Mouse (Mus musculus) midbrain, embryonic 13.5 days (tissue): ENCODE measurements around the gene Foxb1. TPM values are rescaled to one million over a fixed set of nuclear protein-coding genes. Genes with fewer than 3 reads are reported as not detected.

Experiments
- ATAC-seq: fragments of 200-750 bp; cut with Nextera tagmentation; 2 replicates; pipeline ENCODE4 v1.8.0; 2017; ENCODE audit warnings: mild to moderate bottlenecking, moderate TSS enrichment, moderate library complexity
- H3K27ac ChIP-seq: fragments of 300-500 bp; sonication (generic); 2 replicates; pipeline ENCODE4 v1.5.1; 2015; ENCODE audit warnings: inconsistent platforms, mild to moderate bottlenecking, moderate library complexity
- H3K27me3 ChIP-seq: fragments of 300-500 bp; sonication (generic); 2 replicates; pipeline ENCODE4 v1.6.1; 2015; ENCODE audit warnings: mild to moderate bottlenecking, inconsistent platforms
- H3K36me3 ChIP-seq: fragments of 300-500 bp; sonication (generic); 2 replicates; pipeline ENCODE4 v1.6.1; 2015; ENCODE audit warnings: mild to moderate bottlenecking, inconsistent platforms
- H3K4me1 ChIP-seq: fragments of 300-500 bp; sonication (generic); replicated peaks from 2 replicates; pipeline ENCODE4 v1.6.1; 2015; ENCODE audit warnings: inconsistent platforms
- H3K4me2 ChIP-seq: fragments of 300-500 bp; sonication (generic); replicated peaks from 2 replicates; pipeline ENCODE4 v1.6.1; 2015; ENCODE audit warnings: moderate library complexity, mild to moderate bottlenecking, inconsistent platforms
- H3K4me3 ChIP-seq: fragments of 300-500 bp; sonication (generic); replicated peaks from 2 replicates; pipeline ENCODE4 v1.5.1; 2015; ENCODE audit warnings: mild to moderate bottlenecking, inconsistent platforms
- H3K9ac ChIP-seq: fragments of 300-500 bp; sonication (generic); replicated peaks from 2 replicates; pipeline ENCODE4 v1.6.1; 2015; ENCODE audit warnings: mild to moderate bottlenecking, inconsistent platforms
- H3K9me3 ChIP-seq: fragments of 300-500 bp; sonication (generic); 2 replicates; pipeline ENCODE4 v1.6.1; 2016; ENCODE audit warnings: mild to moderate bottlenecking, inconsistent platforms
- WGBS: fragments of 180-500 bp; shearing (Covaris S2); methylation state at CpG from one replicate; pipeline ENCODE4 v1.1.7; 2015; 5-methylcytosine and 5-hydroxymethylcytosine counted together
- polyA plus RNA-seq: library from polyadenylated mRNA; unstranded; fragments of >200 nt; fragmentation: Nextera tagmentation; extraction: Ambion mirVana; gene quantifications from 2 replicates; pipeline ENCODE4 v1.2.1, GENCODE M21; 2015

The Foxb1 gene
- polyA plus RNA-seq, 1 experiment from 2014 or later: 14.2 TPM

DNA sequence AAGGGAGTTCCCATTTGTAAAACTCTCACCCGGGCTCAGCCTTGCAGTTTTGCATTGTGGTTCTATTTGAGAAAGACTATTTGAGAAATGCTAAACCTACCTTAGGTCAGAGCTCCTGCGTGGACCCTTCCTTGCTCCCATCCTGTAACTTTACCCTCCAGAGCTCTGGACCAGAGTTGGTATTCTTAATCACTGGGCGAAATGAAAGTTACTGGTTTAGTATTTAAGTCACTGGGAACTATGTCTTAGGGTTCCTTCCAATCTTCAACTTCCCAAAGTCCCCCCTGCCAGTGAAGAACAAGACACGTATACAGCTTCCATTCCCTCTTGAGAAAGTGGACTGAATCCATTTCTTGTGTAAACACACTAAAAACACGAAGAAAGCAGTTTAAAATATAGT, 5.6 kb downstream of the Foxb1 start:
- H3K4me2 ChIP-seq: peak overlapping the region; percentile 39
- ATAC-seq: no peak
- H3K9ac ChIP-seq: no peak overlapping the region
- H3K36me3 ChIP-seq: no peaks in the 10 kb centered on the region
- H3K4me3 ChIP-seq: no peak overlapping the region
- 8% methylated on average over 5 of the region's 5 CpGs for WGBS
- H3K27me3 ChIP-seq: peaks cover 59% of the 10 kb centered on the region
- no peaks in the 10 kb centered on the region for H3K9me3 ChIP-seq
- peaks cover 57% of the 10 kb centered on the region for H3K4me1 ChIP-seq
- no peak overlapping the region for H3K27ac ChIP-seq

GRCm38 (mm10) chr9:69754712-69755111, 6.0 kb downstream of the Foxb1 start:
- Histone ChIP-seq H3K27ac (no peak overlapping the region), H3K4me3 (no peak overlapping the region), H3K9ac (no peak overlapping the region), H3K27me3 (peaks cover 55% of the 10 kb centered on the region), H3K4me2 (peak overlapping the region; percentile 39), H3K4me1 (peaks cover 52% of the 10 kb centered on the region), H3K9me3 (no peaks in the 10 kb centered on the region), H3K36me3 (no peaks in the 10 kb centered on the region)
- WGBS: 2% methylated on average over 5 of the region's 5 CpGs
- no peak for ATAC-seq

- Histone ChIP-seq H3K27ac (no peak overlapping the region), H3K36me3 (no peaks in the 10 kb centered on the region), H3K4me3 (no peak overlapping the region), H3K4me2 (peak overlapping the region; percentile 39; the same call in 1 of the 2 replicates), H3K9me3 (no peaks in the 10 kb centered on the region), H3K4me1 (peaks cover 48% of the 10 kb centered on the region), H3K9ac (no peak overlapping the region), H3K27me3 (peaks cover 50% of the 10 kb centered on the region)
- WGBS: under 1% methylated on average over 7 of the region's 7 CpGs
- no peak for ATAC-seq
Observed at GRCm38 (mm10) chr9:69754291-69754690, 6.4 kb downstream of the Foxb1 start.

DNA sequence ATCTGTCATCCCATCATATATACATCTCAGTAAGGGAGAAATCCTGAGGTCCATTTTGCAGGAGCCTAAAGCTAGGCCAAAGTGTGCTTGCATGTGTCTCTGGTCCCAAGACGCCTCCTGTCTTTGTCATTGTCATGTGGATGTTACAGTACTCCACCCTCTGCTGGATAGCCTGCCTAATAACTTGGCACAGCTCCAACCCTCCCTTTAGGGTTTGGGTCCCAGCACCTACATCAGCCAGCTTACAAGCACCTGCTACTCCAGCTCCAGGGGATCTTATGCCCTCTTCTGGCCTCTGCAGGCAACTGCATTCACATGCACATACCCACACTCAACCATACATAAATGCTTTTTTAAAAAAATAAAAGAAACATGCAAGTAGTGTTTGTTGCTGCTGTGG, 12.8 kb downstream of the Foxb1 start:
- 93% methylated on average over 1 of the region's 1 CpGs for WGBS
- ATAC-seq: no peak

DNA sequence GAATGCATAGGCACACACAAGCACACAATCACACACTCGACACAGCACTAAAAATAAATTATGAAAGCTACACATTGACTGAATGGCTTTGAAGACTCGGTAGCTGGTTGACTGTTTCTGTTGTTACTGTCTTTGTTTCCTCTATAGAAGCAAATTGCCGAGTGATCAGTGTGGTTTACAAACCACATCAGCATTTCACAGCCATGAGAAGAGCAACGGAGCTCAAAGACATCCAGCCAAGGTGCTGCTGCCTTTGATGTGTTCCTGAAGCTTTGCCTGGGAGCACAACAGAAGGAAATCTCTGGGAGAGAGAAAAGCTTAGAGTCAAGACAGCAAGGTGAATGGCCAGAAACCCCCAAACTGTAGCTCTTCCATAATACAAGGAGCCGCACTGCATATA, 32.0 kb downstream of the Foxb1 start:
- 71% methylated on average over 5 of the region's 5 CpGs for WGBS
- ATAC-seq: no peak
- H3K4me3 ChIP-seq: no peak overlapping the region

More for the DNA sequence above, 12.8 kb downstream of the Foxb1 start:
- Histone ChIP-seq H3K9me3 (no peaks in the 10 kb centered on the region), H3K9ac (no peak overlapping the region), H3K36me3 (no peaks in the 10 kb centered on the region), H3K27ac (no peak overlapping the region), H3K4me2 (no peak overlapping the region), H3K27me3 (peaks cover under 1% of the 10 kb centered on the region; the same call in 1 of the 2 replicates), H3K4me3 (no peak overlapping the region), H3K4me1 (0 out of 2 replicates have a peak, but pooled peaks cover 3% of the 10 kb centered on the region)

DNA sequence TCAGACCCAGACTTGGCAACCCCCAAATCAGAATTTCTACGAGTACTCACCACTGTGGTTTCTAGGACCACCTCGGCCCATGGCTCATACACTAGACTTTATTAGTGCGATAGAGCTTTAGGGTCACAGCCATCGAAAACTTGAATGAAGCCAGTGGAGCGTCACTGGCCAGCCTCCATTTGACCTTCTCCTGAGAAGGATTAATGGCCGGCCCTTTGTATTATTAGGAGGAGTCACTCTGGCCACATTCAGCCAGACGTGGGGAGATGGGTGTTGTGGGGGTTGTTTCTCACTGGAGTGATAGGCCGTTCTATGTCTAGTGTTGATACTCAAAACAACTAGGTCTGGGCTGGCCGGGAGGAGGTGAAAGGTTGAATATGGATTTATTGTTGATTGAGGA, 42.3 kb downstream of the Foxb1 start:
- H3K4me1 ChIP-seq: peaks cover 28% of the 10 kb centered on the region
- peaks cover 22% of the 10 kb centered on the region for H3K27me3 ChIP-seq
- ATAC-seq: no peak
- no peaks in the 10 kb centered on the region for H3K36me3 ChIP-seq
- no peak overlapping the region for H3K4me2 ChIP-seq
- H3K27ac ChIP-seq: no peak overlapping the region
- H3K9me3 ChIP-seq: no peaks in the 10 kb centered on the region
- no peak overlapping the region for H3K4me3 ChIP-seq
- WGBS: 39% methylated on average over 9 of the region's 9 CpGs
- H3K9ac ChIP-seq: no peak overlapping the region

More for the DNA sequence above, 32.0 kb downstream of the Foxb1 start:
- no peak overlapping the region for H3K27ac ChIP-seq
- H3K4me1 ChIP-seq: no peaks in the 10 kb centered on the region
- no peaks in the 10 kb centered on the region for H3K9me3 ChIP-seq
- no peak overlapping the region for H3K4me2 ChIP-seq
- H3K9ac ChIP-seq: no peak overlapping the region
- no peaks in the 10 kb centered on the region for H3K27me3 ChIP-seq
- H3K36me3 ChIP-seq: no peaks in the 10 kb centered on the region

DNA sequence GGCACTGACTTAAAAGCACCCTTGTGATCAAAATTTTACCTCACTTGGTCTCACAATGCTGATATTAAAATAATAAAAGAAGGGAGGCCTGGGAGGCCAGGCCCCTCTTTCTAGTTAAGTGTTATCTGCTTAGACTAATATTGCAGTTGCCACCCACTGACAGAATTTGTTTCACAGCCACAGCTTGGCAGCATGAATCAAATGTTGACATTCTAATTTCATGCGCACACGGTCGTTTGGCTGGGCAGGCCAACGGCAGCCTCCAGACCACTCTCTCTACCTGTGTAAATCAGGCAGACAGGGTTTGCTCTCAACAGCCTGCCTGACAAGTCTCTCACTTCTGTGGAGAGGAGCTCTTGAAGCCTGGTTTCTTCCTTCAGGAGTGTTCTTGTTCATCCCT, 44.4 kb downstream of the Foxb1 start:
- peaks cover 26% of the 10 kb centered on the region for H3K27me3 ChIP-seq
- no peak overlapping the region for H3K4me3 ChIP-seq
- 12% methylated on average over 4 of the region's 4 CpGs for WGBS
- peaks cover 37% of the 10 kb centered on the region for H3K4me1 ChIP-seq
- no peak overlapping the region for H3K4me2 ChIP-seq
- ATAC-seq: no peak
- H3K9ac ChIP-seq: no peak overlapping the region
- no peak overlapping the region for H3K27ac ChIP-seq
- H3K36me3 ChIP-seq: no peaks in the 10 kb centered on the region
- H3K9me3 ChIP-seq: no peaks in the 10 kb centered on the region

DNA sequence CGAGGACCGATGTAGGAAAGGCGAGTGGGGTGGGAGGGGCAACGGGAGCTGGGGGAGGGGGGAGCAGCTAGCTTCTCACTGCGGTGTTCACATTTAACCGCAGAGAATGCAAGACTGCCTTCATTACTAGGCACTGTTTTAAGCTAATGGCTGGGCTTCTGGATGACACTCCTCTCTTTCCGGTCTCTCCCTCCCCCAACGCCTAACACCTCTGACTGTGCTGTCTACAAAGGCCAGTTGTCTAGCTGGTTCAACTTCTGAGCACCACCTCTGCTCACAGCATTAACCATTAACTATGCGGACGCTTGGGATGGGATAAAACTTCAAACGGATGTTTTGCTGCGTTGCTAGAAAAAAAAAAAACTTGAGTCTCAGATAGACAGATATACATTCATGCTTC, 45.3 kb downstream of the Foxb1 start:
- 10% methylated on average over 12 of the region's 12 CpGs for WGBS

DNA sequence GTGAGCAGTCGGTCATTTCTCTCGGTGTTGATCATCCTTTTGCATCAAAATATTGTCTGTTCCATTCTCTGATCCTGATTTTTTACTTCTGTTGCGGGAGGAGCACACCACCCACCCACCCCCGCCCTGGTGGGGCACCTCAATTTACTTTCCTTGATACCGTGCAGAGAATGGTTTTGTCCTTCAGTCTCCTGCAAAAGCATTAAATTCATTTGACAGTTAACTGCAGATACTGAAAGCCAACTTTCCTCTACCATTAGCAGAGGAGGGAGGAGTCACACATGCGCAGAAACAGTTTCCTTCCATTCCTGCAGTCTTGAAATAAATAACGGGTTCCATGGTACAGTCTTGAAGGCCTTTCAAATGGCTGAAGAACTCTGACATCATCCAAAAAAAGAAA, 46.4 kb downstream of the Foxb1 start:
- 7% methylated on average over 7 of the region's 7 CpGs for WGBS
- peak; percentile 50 for ATAC-seq
- peak overlapping the region; percentile 53 for H3K27ac ChIP-seq

More for the DNA sequence above, 45.3 kb downstream of the Foxb1 start:
- H3K27ac ChIP-seq: no peak overlapping the region
- H3K4me2 ChIP-seq: no peak overlapping the region
- H3K9me3 ChIP-seq: no peaks in the 10 kb centered on the region
- ATAC-seq: no peak
- no peaks in the 10 kb centered on the region for H3K36me3 ChIP-seq
- H3K4me3 ChIP-seq: no peak overlapping the region
- no peak overlapping the region for H3K9ac ChIP-seq
- peaks cover 23% of the 10 kb centered on the region for H3K27me3 ChIP-seq
- H3K4me1 ChIP-seq: peaks cover 37% of the 10 kb centered on the region

DNA sequence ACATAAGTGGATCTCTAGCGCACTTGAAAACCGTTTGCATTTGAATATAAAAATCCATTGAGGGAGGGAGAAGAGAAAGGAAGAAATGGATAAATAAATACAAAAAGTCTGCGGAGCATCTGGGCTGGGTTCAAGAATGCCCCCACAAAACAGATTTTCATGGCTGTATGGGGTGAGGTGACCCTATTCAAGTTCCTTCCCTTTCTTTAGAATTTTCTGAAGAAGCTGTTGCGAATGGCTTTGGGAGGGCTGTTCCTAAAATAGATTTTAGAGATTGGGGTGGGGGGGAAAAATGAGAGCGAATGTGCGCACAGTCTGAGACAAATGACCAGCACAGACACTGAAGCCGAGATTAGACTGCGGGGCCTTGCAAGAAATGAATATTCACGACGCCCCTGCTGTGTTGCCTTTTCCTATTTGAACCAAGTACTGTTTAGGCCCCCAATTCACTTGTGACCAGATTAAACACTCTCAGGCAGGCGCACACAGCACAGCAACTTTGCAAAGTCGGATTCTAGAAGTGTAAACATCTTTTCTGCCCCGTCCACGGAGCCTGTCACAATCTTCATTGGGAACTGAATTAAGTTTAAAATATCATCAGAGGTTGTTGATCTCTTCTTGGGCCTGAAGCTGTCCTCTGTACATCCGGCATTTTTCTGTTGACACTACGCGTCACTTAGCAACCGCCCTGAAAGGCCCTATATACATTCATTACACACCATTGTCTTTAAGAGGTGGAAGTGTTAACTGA, 47.0 kb downstream of the Foxb1 start:
- no peak overlapping the region for H3K9ac ChIP-seq
- ATAC-seq: peak; percentile 87
- H3K4me3 ChIP-seq: peak overlapping the region; percentile 18
- H3K27ac ChIP-seq: peak overlapping the region; percentile 53
- H3K4me2 ChIP-seq: peak overlapping the region; percentile 46
- H3K9me3 ChIP-seq: no peaks in the 10 kb centered on the region
- H3K36me3 ChIP-seq: no peaks in the 10 kb centered on the region
- H3K4me1 ChIP-seq: peaks cover 37% of the 10 kb centered on the region
- peaks cover 17% of the 10 kb centered on the region for H3K27me3 ChIP-seq
- 4% methylated on average over 18 of the region's 18 CpGs for WGBS

More for the DNA sequence above, 46.4 kb downstream of the Foxb1 start:
- Histone ChIP-seq H3K27me3 (peaks cover 20% of the 10 kb centered on the region), H3K9me3 (no peaks in the 10 kb centered on the region), H3K9ac (no peak overlapping the region; the same call in 1 of the 2 replicates), H3K36me3 (no peaks in the 10 kb centered on the region), H3K4me1 (peaks cover 37% of the 10 kb centered on the region), H3K4me2 (peak overlapping the region; percentile 46), H3K4me3 (peak overlapping the region; percentile 18)

DNA sequence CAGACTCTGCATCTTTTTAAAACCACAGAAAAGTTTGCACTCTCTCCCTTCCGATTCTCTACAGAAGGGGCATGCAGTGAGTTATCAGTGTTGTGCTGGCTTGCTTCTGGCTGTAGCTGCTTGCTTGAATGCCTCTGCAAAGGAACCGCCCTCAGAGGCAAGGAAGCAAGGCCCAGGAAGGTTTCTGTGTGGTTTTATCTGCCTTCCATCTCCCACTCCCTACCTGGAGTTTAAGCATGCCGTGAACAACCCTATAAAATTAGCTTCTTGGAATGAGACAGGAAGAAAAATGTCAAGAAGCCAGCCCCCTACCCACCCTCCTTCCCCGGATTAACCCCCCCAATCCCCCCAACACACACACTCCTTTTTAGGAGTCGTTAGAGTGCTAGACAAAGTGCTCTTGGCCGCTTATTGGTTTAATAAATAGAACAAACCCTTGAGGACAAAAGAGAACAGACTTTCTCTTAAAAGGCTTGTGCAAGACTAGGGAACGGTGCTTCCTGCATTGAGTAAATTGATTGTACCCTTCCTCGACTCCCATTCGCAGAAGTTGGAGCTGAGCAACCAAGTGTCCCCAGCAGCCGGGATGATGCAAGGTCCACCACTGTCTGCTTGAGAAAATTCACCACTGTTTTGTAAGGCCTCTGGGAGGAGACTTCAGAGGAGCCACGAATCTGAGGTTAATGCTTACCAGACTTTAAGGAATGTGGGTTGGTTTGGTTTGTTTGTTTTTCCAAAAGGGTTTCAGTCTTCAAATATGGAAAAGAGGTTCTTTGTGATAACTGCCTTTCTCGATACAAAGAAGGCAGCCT, 47.8 kb downstream of the Foxb1 start:
- 0 out of 2 replicates have a peak, but pooled peaks cover 3% of the 10 kb centered on the region for H3K9me3 ChIP-seq
- peaks cover 37% of the 10 kb centered on the region for H3K4me1 ChIP-seq
- no peak overlapping the region for H3K9ac ChIP-seq
- H3K27ac ChIP-seq: no peak overlapping the region
- H3K27me3 ChIP-seq: peaks cover 8% of the 10 kb centered on the region; the same call in 1 of the 2 replicates
- H3K4me3 ChIP-seq: no peak overlapping the region
- ATAC-seq: no peak
- H3K36me3 ChIP-seq: no peaks in the 10 kb centered on the region
- 0 out of 2 replicates have a peak overlapping the region, but pooled peaks have one; percentile 46 for H3K4me2 ChIP-seq
- 8% methylated on average over 12 of the region's 12 CpGs for WGBS
